Mouse (Mus musculus): ENCODE measurements around the gene Adamts4. TPM values are rescaled to one million over a fixed set of nuclear protein-coding genes. Genes with fewer than 3 reads are reported as not detected.
"Not testable (repeated sequence)": the region's sequence is repeated elsewhere in the genome, so short reads cannot be mapped to it uniquely, and the experiment has no call there.

The Adamts4 gene
- polyA plus RNA-seq, 1 experiment from 2014 or later: 4.6 TPM

- no peaks in the 10 kb centered on the region for H3K9me3 ChIP-seq (ENCODE audit: control insufficient read depth, low read length)
- H3K4me1 ChIP-seq (replicated peaks; ENCODE audit: control insufficient read depth, insufficient read depth, low read length): no peaks in the 10 kb centered on the region
- no peak overlapping the region for H3K9ac ChIP-seq (ENCODE audit: low read depth, low read length)
- ATAC-seq (ENCODE audit: low FRiP score) (no peak), DNase-seq (ENCODE audit: low spot score) (no peak)
- H3K27ac ChIP-seq (ENCODE audit: low read depth, low read length): no peak overlapping the region
- 92% methylated on average over 4 of the region's 4 CpGs for WGBS
- no peaks in the 10 kb centered on the region for H3K27me3 ChIP-seq (ENCODE audit: control insufficient read depth, insufficient read depth, low read length)
- no peak overlapping the region for H3K4me2 ChIP-seq (replicated peaks; ENCODE audit: low read depth, low read length)
- peaks cover 8% of the 10 kb centered on the region for H3K36me3 ChIP-seq (ENCODE audit: control insufficient read depth, insufficient read depth, low read length)
- H3K4me3 ChIP-seq (ENCODE audit: low read depth, low read length): no peak overlapping the region
These were observed 14.4 kb upstream of the Adamts4 start for GRCm38 (mm10) chr1:171235791-171236190.

- no peak overlapping the region for H3K4me2 ChIP-seq (replicated peaks; ENCODE audit: low read depth, low read length)
- WGBS: 86% methylated on average over 6 of the region's 6 CpGs
- H3K4me1 ChIP-seq (replicated peaks; ENCODE audit: control insufficient read depth, insufficient read depth, low read length): no peaks in the 10 kb centered on the region
- DNase-seq (ENCODE audit: low spot score): no peak
- H3K4me3 ChIP-seq (ENCODE audit: low read depth, low read length): no peak overlapping the region
- H3K9me3 ChIP-seq (ENCODE audit: control insufficient read depth, low read length): no peaks in the 10 kb centered on the region
- no peak overlapping the region for H3K27ac ChIP-seq (ENCODE audit: low read depth, low read length)
- H3K27me3 ChIP-seq (ENCODE audit: control insufficient read depth, insufficient read depth, low read length): no peaks in the 10 kb centered on the region
- ATAC-seq (ENCODE audit: low FRiP score): no peak
- H3K9ac ChIP-seq (ENCODE audit: low read depth, low read length): no peak overlapping the region
- peaks cover 8% of the 10 kb centered on the region for H3K36me3 ChIP-seq (ENCODE audit: control insufficient read depth, insufficient read depth, low read length)
These were observed 12.8 kb upstream of the Adamts4 start for GRCm38 (mm10) chr1:171237438-171237837.

- 75% methylated on average over 14 of the region's 14 CpGs for WGBS
- no peak overlapping the region for H3K9ac ChIP-seq (ENCODE audit: low read depth, low read length)
These were observed 11.8 kb upstream of the Adamts4 start for GRCm38 (mm10) chr1:171238463-171238862.

GRCm38 (mm10) chr1:171239992-171240744, 10.1 kb upstream of the Adamts4 start:
- no peaks in the 10 kb centered on the region; the same call in 1 of the 2 replicates for H3K4me1 ChIP-seq (replicated peaks; ENCODE audit: control insufficient read depth, insufficient read depth, low read length)
- H3K27me3 ChIP-seq (ENCODE audit: control insufficient read depth, insufficient read depth, low read length): no peaks in the 10 kb centered on the region
- H3K27ac ChIP-seq (ENCODE audit: low read depth, low read length): no peak overlapping the region
- DNase-seq (ENCODE audit: low spot score): no peak
- 81% methylated on average over 15 of the region's 15 CpGs for WGBS
- H3K9ac ChIP-seq (ENCODE audit: low read depth, low read length): no peak overlapping the region
- ATAC-seq (ENCODE audit: low FRiP score): no peak
- no peak overlapping the region for H3K4me2 ChIP-seq (replicated peaks; ENCODE audit: low read depth, low read length)
- no peaks in the 10 kb centered on the region for H3K9me3 ChIP-seq (ENCODE audit: control insufficient read depth, low read length)
- H3K4me3 ChIP-seq (ENCODE audit: low read depth, low read length): no peak overlapping the region
- H3K36me3 ChIP-seq (ENCODE audit: control insufficient read depth, insufficient read depth, low read length): peaks cover 11% of the 10 kb centered on the region

More at GRCm38 (mm10) chr1:171238463-171238862, 11.8 kb upstream of the Adamts4 start:
- Histone ChIP-seq H3K9me3 (ENCODE audit: control insufficient read depth, low read length) (no peaks in the 10 kb centered on the region), H3K4me1 (replicated peaks; ENCODE audit: control insufficient read depth, insufficient read depth, low read length) (no peaks in the 10 kb centered on the region; the same call in 1 of the 2 replicates), H3K27me3 (ENCODE audit: control insufficient read depth, insufficient read depth, low read length) (no peaks in the 10 kb centered on the region), H3K4me2 (replicated peaks; ENCODE audit: low read depth, low read length) (no peak overlapping the region), H3K27ac (ENCODE audit: low read depth, low read length) (no peak overlapping the region), H3K4me3 (ENCODE audit: low read depth, low read length) (no peak overlapping the region), H3K36me3 (ENCODE audit: control insufficient read depth, insufficient read depth, low read length) (peaks cover 11% of the 10 kb centered on the region)
- ATAC-seq (ENCODE audit: low FRiP score) (0 out of 2 replicates have a peak, but pooled peaks have one; percentile 40), DNase-seq (ENCODE audit: low spot score) (peak; percentile 72)

- DNase-seq (ENCODE audit: low spot score): no peak
- H3K36me3 ChIP-seq (ENCODE audit: control insufficient read depth, insufficient read depth, low read length): peaks cover 11% of the 10 kb centered on the region
- no peaks in the 10 kb centered on the region for H3K27me3 ChIP-seq (ENCODE audit: control insufficient read depth, insufficient read depth, low read length)
- no peak overlapping the region for H3K4me2 ChIP-seq (replicated peaks; ENCODE audit: low read depth, low read length)
- ATAC-seq (ENCODE audit: low FRiP score): no peak
- peaks cover under 1% of the 10 kb centered on the region; the same call in 1 of the 2 replicates for H3K4me1 ChIP-seq (replicated peaks; ENCODE audit: control insufficient read depth, insufficient read depth, low read length)
- no peaks in the 10 kb centered on the region for H3K9me3 ChIP-seq (ENCODE audit: control insufficient read depth, low read length)
- H3K27ac ChIP-seq (ENCODE audit: low read depth, low read length): no peak overlapping the region
- no peak overlapping the region for H3K4me3 ChIP-seq (ENCODE audit: low read depth, low read length)
- no peak overlapping the region for H3K9ac ChIP-seq (ENCODE audit: low read depth, low read length)
- 92% methylated on average over 10 of the region's 10 CpGs for WGBS
These were observed 9.3 kb upstream of the Adamts4 start for GRCm38 (mm10) chr1:171240911-171241310.

- 86% methylated on average over 12 of the region's 12 CpGs for WGBS
- H3K4me1 ChIP-seq (replicated peaks; ENCODE audit: control insufficient read depth, insufficient read depth, low read length); H3K4me3 ChIP-seq (ENCODE audit: low read depth, low read length); DNase-seq (ENCODE audit: low spot score); H3K9me3 ChIP-seq (ENCODE audit: control insufficient read depth, low read length); H3K27me3 ChIP-seq (ENCODE audit: control insufficient read depth, insufficient read depth, low read length); H3K36me3 ChIP-seq (ENCODE audit: control insufficient read depth, insufficient read depth, low read length); H3K9ac ChIP-seq (ENCODE audit: low read depth, low read length); H3K4me2 ChIP-seq (replicated peaks; ENCODE audit: low read depth, low read length); H3K27ac ChIP-seq (ENCODE audit: low read depth, low read length); ATAC-seq (ENCODE audit: low FRiP score): not testable (repeated sequence)
These were observed 8.3 kb upstream of the Adamts4 start for GRCm38 (mm10) chr1:171241952-171242351.

DNA sequence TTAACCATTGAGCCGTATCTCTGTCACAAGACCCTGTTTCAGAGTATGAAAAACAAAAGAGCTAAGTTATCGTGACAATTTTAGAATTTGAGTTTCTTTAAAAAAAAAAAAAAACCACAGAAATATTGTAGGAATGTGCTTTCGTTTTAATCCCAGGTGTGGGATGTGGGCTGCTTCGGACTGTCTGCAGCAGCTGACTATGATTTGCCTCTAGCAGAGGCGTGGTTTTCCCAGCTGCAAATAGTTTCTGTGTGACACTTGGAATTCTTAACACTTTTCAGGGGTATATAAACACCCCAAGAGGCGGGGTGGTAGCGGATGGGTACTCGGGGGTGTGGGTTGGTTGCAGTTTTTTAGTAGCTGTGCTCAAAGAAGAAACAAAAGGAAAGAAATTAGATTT, 4.9 kb upstream of the Adamts4 start:
- peaks cover 7% of the 10 kb centered on the region; the same call in 1 of the 2 replicates for H3K4me1 ChIP-seq (replicated peaks; ENCODE audit: control insufficient read depth, insufficient read depth, low read length)
- H3K36me3 ChIP-seq (ENCODE audit: control insufficient read depth, insufficient read depth, low read length): 0 out of 2 replicates have a peak, but pooled peaks cover 3% of the 10 kb centered on the region
- ATAC-seq (ENCODE audit: low FRiP score): no peak
- H3K4me2 ChIP-seq (replicated peaks; ENCODE audit: low read depth, low read length): no peak overlapping the region
- H3K4me3 ChIP-seq (ENCODE audit: low read depth, low read length): no peak overlapping the region
- H3K27ac ChIP-seq (ENCODE audit: low read depth, low read length): no peak overlapping the region
- no peaks in the 10 kb centered on the region for H3K27me3 ChIP-seq (ENCODE audit: control insufficient read depth, insufficient read depth, low read length)
- 91% methylated on average over 8 of the region's 8 CpGs for WGBS
- no peak for DNase-seq (ENCODE audit: low spot score)
- H3K9ac ChIP-seq (ENCODE audit: low read depth, low read length): no peak overlapping the region
- no peaks in the 10 kb centered on the region for H3K9me3 ChIP-seq (ENCODE audit: control insufficient read depth, low read length)

DNA sequence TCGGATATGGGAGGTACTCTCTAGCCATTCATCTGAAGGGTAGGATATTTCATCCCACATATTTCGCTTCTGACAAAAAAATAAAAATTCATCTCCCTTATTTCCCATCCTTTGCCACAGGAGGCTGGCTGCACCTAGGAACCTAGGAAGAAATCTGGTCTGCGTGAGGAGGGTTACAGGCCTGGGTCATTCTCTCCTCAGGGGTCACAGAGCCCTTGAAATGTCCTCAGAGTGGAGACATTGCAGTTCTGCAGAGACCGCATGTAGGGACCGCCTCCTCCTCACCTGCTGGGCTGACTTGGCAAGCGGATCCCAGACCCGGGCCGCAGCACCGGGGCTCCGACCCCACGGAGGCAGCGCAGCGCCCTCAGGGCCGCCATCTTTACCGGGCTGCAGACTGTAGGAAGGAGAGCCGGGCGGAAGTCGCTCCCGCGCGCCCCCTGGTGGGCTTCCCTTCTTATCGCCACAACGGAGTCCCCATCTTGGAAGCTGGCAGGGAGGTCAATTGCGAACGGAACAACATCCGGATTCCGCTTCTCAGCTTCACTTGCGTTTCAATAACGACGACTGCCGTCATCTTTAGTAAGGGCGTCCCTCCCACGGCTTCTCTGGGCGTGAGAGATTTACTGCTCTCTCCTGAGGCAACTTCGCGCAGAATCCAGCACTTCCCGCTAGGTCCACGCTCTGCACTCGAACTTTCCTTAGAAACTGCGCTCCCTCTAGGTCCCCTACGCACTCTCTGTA, 3.3 kb upstream of the Adamts4 start:
- Histone ChIP-seq H3K9me3 (ENCODE audit: control insufficient read depth, low read length) (no peaks in the 10 kb centered on the region), H3K27ac (ENCODE audit: low read depth, low read length) (peak overlapping the region; percentile 43)
- DNase-seq (ENCODE audit: low spot score): peak; percentile 99

More for the DNA sequence above, 3.3 kb upstream of the Adamts4 start:
- peak overlapping the region; percentile 78 for H3K4me2 ChIP-seq (replicated peaks; ENCODE audit: low read depth, low read length)
- peaks cover 14% of the 10 kb centered on the region for H3K4me1 ChIP-seq (replicated peaks; ENCODE audit: control insufficient read depth, insufficient read depth, low read length)
- WGBS: 1% methylated on average over 41 of the region's 41 CpGs
- H3K36me3 ChIP-seq (ENCODE audit: control insufficient read depth, insufficient read depth, low read length): 0 out of 2 replicates have a peak, but pooled peaks cover 3% of the 10 kb centered on the region
- H3K27me3 ChIP-seq (ENCODE audit: control insufficient read depth, insufficient read depth, low read length): no peaks in the 10 kb centered on the region
- H3K9ac ChIP-seq (ENCODE audit: low read depth, low read length): peak overlapping the region; percentile 86
- peak; percentile 90 for ATAC-seq (ENCODE audit: low FRiP score)
- peak overlapping the region; percentile 72 for H3K4me3 ChIP-seq (ENCODE audit: low read depth, low read length)

Data from hindbrain, embryonic 11.5 days (tissue).